Mouse (Mus musculus) mesoderm, embryonic 11.5 days (tissue): ENCODE measurements around the gene Pin4.

Experiments
- DNase-seq: peaks from one replicate; pipeline ENCODE4 v3.0.0-alpha.2; 2012; ENCODE audit warnings: low read depth, low spot score

Pin4 gene

DNA sequence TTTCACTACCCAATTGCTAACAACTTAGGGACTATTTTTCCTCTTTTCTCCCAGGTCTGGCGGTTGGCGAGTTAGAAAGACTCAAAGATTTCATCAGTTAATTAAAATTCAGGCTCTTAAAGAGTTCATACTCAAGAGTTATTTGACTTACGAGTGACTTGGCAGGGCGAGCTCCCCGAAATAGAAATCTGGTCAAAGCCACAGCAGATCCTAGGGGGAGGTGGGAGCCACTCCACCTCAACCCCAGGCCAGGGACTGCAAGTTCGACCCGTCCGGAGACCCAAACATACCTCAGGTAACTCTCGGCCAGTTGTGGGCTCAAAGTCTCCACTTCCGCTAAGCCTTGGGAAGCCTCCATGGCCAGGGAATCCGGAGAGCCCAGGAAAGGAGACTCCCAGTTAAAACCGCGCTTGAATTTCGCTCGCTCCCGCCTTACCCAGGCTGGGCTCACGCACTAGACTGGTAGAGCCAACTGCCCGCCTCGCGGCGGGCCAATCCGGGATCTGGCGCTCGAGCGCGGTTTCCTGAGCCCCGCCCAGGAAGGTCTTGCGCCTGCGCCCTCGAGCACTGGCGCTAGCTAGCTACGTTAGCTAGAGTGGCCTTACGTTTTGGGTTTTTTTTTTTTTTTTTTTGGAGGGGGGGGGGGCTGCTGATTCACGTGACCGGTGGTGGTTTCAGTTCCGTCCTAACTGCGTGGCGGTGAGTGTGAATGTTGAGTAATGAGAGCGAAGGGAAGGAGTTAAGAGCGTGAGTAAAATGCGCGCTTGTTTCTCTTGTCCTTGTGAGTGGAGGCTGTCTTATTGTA, 37.6 kb downstream of the Pin4 start, which contains the start of gene Ercc6l:
Gene Ercc6l (minus strand): TSS at position 474 of the 805 bp plus-strand sequence.
- DNase-seq, result peak; percentile 96

DNA sequence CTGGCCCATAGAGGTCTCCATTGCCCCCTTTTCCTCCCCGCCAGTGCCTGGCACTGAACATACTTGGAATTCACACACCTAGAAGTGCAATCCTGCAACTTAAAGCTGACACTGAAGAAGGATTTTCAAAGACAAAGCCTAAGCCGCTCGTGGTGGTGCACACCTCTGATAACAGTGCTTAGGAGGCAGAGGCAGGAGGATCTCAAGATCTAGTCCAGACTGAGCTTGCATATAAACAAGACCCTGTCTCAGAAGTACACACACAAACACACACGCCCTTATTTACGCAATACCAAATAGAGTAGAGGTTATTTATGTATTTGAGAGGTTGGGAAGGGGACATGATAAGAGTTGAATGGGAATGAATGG, 38.2 kb downstream of the Pin4 start:
- no peak for DNase-seq

GRCm38 (mm10) chrX:102159778-102160177, 40.5 kb downstream of the Pin4 start:
- DNase-seq, result no peak

GRCm38 (mm10) chrX:102160528-102160927, 41.3 kb downstream of the Pin4 start:
- no peak for DNase-seq

DNA sequence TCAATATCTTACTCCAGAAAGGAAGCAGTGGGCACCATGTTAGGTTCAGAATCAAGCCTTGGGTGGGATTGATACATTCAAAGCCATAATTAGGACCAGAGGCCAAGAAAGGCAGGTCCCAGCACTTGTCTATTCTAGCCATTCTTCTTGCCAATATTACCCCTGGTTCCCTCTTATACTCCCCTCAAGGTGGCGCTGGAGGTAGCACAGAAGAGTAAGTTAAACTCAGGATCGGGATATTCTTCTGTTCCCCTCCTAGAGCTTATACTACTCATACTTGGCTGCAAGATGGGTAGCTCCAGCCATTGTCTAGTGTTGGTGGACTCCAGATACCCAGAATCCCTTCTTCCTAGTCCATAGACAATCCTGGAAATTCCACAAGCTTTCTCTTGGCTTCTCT, 43.8 kb downstream of the Pin4 start:
- no peak for DNase-seq

DNA sequence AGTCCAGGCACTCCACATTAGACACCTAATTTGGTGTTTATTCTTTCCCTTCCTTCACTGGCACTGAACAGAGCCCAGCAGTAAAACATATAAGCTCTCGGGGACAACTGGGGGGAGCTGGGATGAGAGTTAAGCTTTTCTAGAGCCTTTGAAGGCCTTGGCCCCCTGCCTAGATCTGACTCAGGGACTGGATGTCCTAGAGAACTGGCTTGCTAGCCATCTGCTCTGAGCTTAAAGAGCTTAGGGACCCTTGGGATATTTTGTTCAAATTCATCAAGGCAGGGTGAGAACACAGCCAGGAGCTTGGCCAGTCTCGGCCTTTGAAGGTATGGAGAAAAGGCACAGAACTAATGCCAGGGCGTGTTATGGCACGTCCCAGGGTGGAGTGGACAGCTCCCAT, 44.3 kb downstream of the Pin4 start:
- no peak for DNase-seq

DNA sequence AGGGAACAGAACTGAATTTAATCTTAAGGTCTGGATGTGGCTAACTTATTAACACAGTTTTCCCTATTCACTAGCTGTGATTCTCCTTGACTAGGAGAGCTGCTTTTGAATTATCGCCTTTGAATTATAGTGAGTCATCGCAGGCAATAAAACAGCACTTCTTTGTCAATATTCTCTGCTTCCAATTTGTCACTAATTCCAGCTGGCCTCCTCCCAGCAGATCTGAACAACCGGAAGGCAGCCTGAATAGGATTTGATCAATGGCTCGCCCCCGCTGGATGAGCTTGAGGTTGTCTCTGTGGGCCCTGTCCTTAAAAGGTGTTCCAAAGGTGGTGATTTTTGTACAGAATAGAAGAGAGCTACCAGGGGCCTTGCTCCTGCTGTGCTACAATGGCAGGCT, 47.3 kb downstream of the Pin4 start:
- DNase-seq, result no peak

DNA sequence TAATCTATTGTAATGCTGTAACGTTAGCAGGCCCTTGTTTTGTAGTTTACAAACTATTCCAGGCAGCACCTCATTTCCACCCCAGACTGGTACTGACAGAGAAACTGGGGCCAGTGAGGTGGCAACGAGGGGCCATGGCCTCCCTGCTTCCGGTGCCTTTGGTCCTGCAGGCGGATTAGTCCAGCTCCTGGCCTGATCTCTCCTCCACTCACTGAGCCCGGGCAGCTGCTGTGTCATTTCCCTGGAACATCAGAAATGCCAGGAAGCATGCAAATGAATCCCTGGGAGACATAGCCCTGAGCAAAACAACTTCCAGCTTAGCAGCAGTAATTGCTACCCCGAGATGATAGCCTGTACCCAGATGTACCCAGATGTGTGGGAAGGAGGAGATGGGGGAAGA, 47.7 kb downstream of the Pin4 start:
- no peak for DNase-seq

- DNase-seq, result no peak
Measured at GRCm38 (mm10) chrX:102169724-102170123, 50.5 kb downstream of the Pin4 start.

DNA sequence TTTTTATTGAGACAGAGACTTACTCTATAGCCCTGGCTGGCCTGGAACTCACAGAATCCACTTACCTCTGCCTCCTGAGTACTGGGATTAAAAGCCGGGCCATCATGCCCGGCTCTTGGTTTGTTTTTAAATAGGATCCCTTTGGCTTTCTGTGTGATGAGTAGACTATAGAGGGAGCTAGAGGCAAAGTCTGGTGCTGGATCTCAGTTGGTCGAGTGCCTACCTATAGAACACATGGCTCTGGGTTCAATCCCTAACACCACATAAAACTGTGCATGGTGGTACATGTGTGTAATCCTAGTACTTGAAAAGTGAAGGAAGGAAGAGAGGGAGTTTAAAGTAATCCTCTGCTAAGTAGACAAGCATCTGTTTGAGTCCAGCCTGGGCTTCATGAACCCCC, 50.9 kb downstream of the Pin4 start:
- no peak for DNase-seq

DNA sequence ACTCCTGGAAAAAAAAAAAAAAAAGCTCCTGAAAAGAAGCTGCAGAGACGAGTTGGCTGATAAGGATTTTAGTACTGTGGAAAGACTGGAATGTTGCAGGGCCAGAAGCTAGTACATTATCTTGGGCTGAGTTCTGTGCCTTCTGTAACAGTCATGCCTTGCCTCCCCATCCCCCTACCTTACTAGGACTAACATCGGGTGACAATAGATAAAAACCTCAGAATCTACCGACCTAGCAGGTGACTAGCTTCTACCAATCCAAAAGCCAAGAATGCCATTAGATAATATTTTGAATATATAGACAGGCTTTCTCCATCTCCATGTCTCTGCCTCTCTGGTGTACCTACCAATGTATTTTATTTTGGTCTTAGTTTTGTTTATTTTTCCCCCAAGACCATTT, 51.7 kb downstream of the Pin4 start:
- no peak for DNase-seq

DNA sequence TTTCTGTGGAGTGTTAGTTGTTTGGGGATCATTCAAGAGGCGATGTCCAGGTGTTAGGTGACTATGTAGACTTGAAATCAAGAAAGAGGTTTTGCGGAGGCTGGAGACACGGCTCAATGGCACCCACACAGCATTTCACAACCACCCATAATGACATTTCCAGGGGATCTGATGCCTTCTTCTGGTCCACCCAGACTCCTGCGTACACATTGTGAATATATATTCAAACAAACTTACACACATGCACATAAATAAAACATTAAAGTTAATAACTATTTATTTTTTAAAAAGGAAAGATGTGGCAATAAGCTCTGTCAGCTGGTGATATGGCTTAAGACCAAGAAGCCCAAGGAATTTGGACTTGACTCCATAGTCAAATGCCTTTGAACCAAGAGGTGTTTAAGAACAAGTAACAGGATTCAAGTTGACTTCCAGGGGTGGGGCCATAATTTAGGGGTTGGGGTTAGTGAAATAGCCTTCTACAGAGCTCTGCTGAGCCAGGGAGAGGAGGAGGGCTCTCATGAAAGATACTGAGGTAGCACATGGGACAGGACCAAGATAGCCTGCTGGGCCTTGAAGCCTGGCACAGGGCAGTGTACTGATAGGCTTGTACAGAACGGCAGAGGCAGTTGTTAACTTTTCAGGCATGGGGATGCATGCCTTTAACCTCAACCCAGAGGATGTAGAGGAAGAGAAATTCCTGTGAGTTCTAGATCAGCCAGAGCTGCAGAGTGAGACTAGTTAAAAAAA, 56.5 kb downstream of the Pin4 start:
- DNase-seq, result no peak
